Mouse (Mus musculus) CH12.LX (cell line): ENCODE data around the gene Ggt5. TPM values are rescaled to one million over a fixed set of nuclear protein-coding genes. Genes with fewer than 3 reads are reported as not detected.

Experiments used
- DNase-seq: peaks from one replicate; pipeline ENCODE4 v3.0.0-alpha.2; 2013; ENCODE audit errors: extremely low read depth
- H3K27ac ChIP-seq: 2 replicates; pipeline ENCODE4 v1.5.1; 2012; ENCODE audit warnings: low read depth, mild to moderate bottlenecking, control low read depth, moderate library complexity; ENCODE audit not compliant: insufficient read depth
- H3K27me3 ChIP-seq: replicated peaks from 2 replicates; pipeline ENCODE3; 2012; ENCODE audit warnings: inconsistent platforms
- H3K36me3 ChIP-seq, 2 experiments: replicated peaks in 1 of 2; 2 replicates each; pipeline versions ENCODE3 to v1.6.1; 2012; ENCODE audit warnings: inconsistent platforms in 1 of 2, low read length in 1 of 2, mild to moderate bottlenecking in 1 of 2, mixed read lengths in 1 of 2, moderate library complexity in 1 of 2; ENCODE audit not compliant: control insufficient read depth in 1 of 2, insufficient read depth in 1 of 2
- H3K4me1 ChIP-seq, 2 experiments: 2 replicates each; pipeline ENCODE4 v1.6.1; 2012; ENCODE audit warnings: inconsistent platforms in 1 of 2, moderate library complexity in 1 of 2; ENCODE audit not compliant: insufficient read depth in 2 of 2, control insufficient read depth in 1 of 2
- H3K4me2 ChIP-seq: 2 replicates; pipeline ENCODE4 v1.6.1; 2012; ENCODE audit warnings: low read depth, mild to moderate bottlenecking, control low read depth; ENCODE audit not compliant: poor library complexity, insufficient read depth, severe bottlenecking
- H3K4me3 ChIP-seq, 3 experiments: fragments of 150-350 bp in 1 of 3; sonication (generic) in 1 of 3; replicated peaks in 1 of 3; 2 replicates each; pipeline versions ENCODE3 to v1.5.1; 2011 to 2012; ENCODE audit warnings: low read depth in 2 of 3, low read length in 2 of 3, mild to moderate bottlenecking in 2 of 3, moderate library complexity in 2 of 3, control low read depth in 1 of 3, improper control_type of control experiment in 1 of 3, inconsistent platforms in 1 of 3, mixed read lengths in 1 of 3; ENCODE audit not compliant: poor library complexity in 1 of 3
- H3K79me2 ChIP-seq: replicated peaks from 2 replicates; pipeline ENCODE4 v1.6.1; 2012; ENCODE audit warnings: mild to moderate bottlenecking, moderate library complexity; ENCODE audit not compliant: control insufficient read depth, poor library complexity, insufficient read depth, severe bottlenecking; ENCODE audit errors: extremely low read depth
- H3K9ac ChIP-seq: 2 replicates; pipeline ENCODE4 v1.6.1; 2012; ENCODE audit warnings: low read depth, mild to moderate bottlenecking, control low read depth, moderate library complexity; ENCODE audit not compliant: insufficient read depth
- H3K9me3 ChIP-seq: replicated peaks from 2 replicates; pipeline ENCODE3; 2012; ENCODE audit warnings: low read length, inconsistent platforms, mixed read lengths
- CHD1 ChIP-seq: IDR thresholded peaks from 2 replicates; pipeline ENCODE4 v1.6.1; 2012; ENCODE audit warnings: low read depth, low read length, improper control_type of control experiment, inconsistent platforms
- CHD2 ChIP-seq: IDR thresholded peaks from 2 replicates; pipeline ENCODE4 v1.6.1; 2011; ENCODE audit warnings: low read length, improper control_type of control experiment
- CTCF ChIP-seq, 2 experiments: IDR thresholded peaks in 1 of 2; conservative IDR thresholded peaks in 1 of 2; 2 replicates each; pipeline ENCODE4 v1.5.1; 2011 to 2012; ENCODE audit warnings: low read depth in 2 of 2, low read length in 2 of 2, improper control_type of control experiment in 1 of 2, inconsistent platforms in 1 of 2, mild to moderate bottlenecking in 1 of 2, moderate library complexity in 1 of 2
- ETS1 ChIP-seq: conservative IDR thresholded peaks from 2 replicates; pipeline ENCODE4 v1.6.1; 2012; ENCODE audit warnings: low read depth, mild to moderate bottlenecking, inconsistent platforms, low read length, improper control_type of control experiment, moderate library complexity
- HCFC1 ChIP-seq: IDR thresholded peaks from 2 replicates; pipeline ENCODE4 v1.6.1; 2012; ENCODE audit warnings: low read depth, mild to moderate bottlenecking, inconsistent platforms, low read length, improper control_type of control experiment
- IRF4 ChIP-seq: IDR thresholded peaks from 2 replicates; pipeline ENCODE4 v1.6.1; 2014; ENCODE audit warnings: low read depth, mild to moderate bottlenecking, inconsistent platforms, low read length, improper control_type of control experiment
- JUN ChIP-seq: IDR thresholded peaks from 2 replicates; pipeline ENCODE4 v1.6.1; 2011; ENCODE audit warnings: low read depth, mild to moderate bottlenecking, low read length, improper control_type of control experiment, moderate library complexity; ENCODE audit not compliant: insufficient read depth
- MAX ChIP-seq: IDR thresholded peaks from 2 replicates; pipeline ENCODE4 v1.6.1; 2011; ENCODE audit warnings: low read length, improper control_type of control experiment
- MAZ ChIP-seq: IDR thresholded peaks from 2 replicates; pipeline ENCODE4 v1.6.1; 2012; ENCODE audit warnings: low read depth, mild to moderate bottlenecking, inconsistent platforms, low read length, improper control_type of control experiment, moderate library complexity
- RCOR1 ChIP-seq: conservative IDR thresholded peaks from 2 replicates; pipeline ENCODE4 v1.6.1; 2012; ENCODE audit warnings: low read depth, mild to moderate bottlenecking, inconsistent platforms, low read length, improper control_type of control experiment
- SMC3 ChIP-seq: IDR thresholded peaks from 2 replicates; pipeline ENCODE4 v1.6.1; 2011; ENCODE audit warnings: low read depth, low read length, improper control_type of control experiment
- TBP ChIP-seq: conservative IDR thresholded peaks from 2 replicates; pipeline ENCODE4 v1.6.1; 2011; ENCODE audit warnings: low read depth, low read length, improper control_type of control experiment
- TCF12 ChIP-seq: IDR thresholded peaks from 2 replicates; pipeline ENCODE4 v1.6.1; 2014; ENCODE audit warnings: low read depth, mild to moderate bottlenecking, inconsistent platforms, low read length, improper control_type of control experiment
- UBTF ChIP-seq: IDR thresholded peaks from 2 replicates; pipeline ENCODE4 v1.6.1; 2012; ENCODE audit warnings: low read depth, mild to moderate bottlenecking, inconsistent platforms, low read length, improper control_type of control experiment, moderate library complexity
- USF2 ChIP-seq: conservative IDR thresholded peaks from 2 replicates; pipeline ENCODE4 v1.6.1; 2011; ENCODE audit warnings: low read depth, low read length, improper control_type of control experiment
- ZKSCAN1 ChIP-seq: IDR thresholded peaks from 2 replicates; pipeline ENCODE4 v1.6.1; 2012; ENCODE audit warnings: low read depth, inconsistent platforms, low read length, improper control_type of control experiment, borderline replicate concordance
- ZMIZ1 ChIP-seq: IDR thresholded peaks from 2 replicates; pipeline ENCODE4 v1.6.1; 2012; ENCODE audit warnings: low read depth, mild to moderate bottlenecking, inconsistent platforms, low read length, improper control_type of control experiment
- ZNF384 ChIP-seq: IDR thresholded peaks from 2 replicates; pipeline ENCODE4 v1.6.1; 2012; ENCODE audit warnings: low read depth, low read length, improper control_type of control experiment, inconsistent platforms
- dilution Hi-C: fragments of 300-500 bp; cut with MboI; formaldehyde crosslinking; loops from 2 replicates; pipeline ENCODE4 v1.14.3; 2020; ENCODE audit warnings: low sequenced_read_pairs; ENCODE audit not compliant: extremely low pct_unique_long_range_greater_than_20kb, extremely low pct_ligation_motif_present
- in situ Hi-C: fragments of 300-500 bp; cut with MboI; formaldehyde crosslinking; loops from 3 replicates; pipeline ENCODE4 v1.14.3; 2019; ENCODE audit warnings: low sequenced_read_pairs, low pct_ligation_motif_present, low pct_unique_long_range_greater_than_20kb, mixed read lengths
- polyA plus RNA-seq: library from polyadenylated mRNA; unstranded; fragments of >175 nt; gene quantifications from 2 replicates; pipeline ENCODE4 v1.2.1, GENCODE M21; 2012; ENCODE audit warnings: low read depth; ENCODE audit not compliant: insufficient read length
- total RNA-seq, 2 experiments: library from RNA; depleted of rRNA; stranded (reverse); fragments of 300-350 nt in 1 of 2; fragments of >200 nt in 1 of 2; gene quantifications; 2 replicates each; pipeline ENCODE4 v1.2.3; 2012 to 2014

Ggt5 gene
- total and polyA plus RNA-seq, 3 experiments = not detected

DNA sequence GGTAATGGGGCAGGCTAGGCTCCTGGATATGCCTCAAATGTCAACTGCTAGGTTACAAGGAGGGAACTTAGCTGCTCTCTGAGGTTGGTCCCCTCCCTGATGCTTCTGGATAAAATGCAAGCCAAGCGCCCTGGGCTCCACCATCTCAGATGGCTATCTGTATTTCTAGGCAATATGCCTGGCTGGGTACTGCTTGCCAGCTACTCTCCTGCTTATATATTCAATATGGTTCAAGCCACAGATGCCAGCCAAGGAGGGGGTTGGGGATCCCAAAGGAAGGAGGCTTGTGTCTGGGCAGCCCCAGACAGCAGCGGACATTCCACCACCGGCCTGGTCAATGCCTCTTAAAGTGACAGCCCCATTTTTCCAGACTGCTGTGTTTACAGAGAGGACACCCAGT lies 30.6 kb upstream of the Ggt5 start:
- no peak overlapping the region for H3K9ac ChIP-seq
- no peaks in the 10 kb centered on the region for H3K79me2 ChIP-seq
- H3K4me3 ChIP-seq = no peak overlapping the region
- H3K27me3 ChIP-seq = peaks cover 20% of the 10 kb centered on the region
- H3K27ac ChIP-seq = no peak overlapping the region
- DNase-seq = no peak
- in situ Hi-C loops = no loop called here
- H3K4me2 ChIP-seq = no peak overlapping the region
- H3K9me3 ChIP-seq = no peaks in the 10 kb centered on the region
- dilution Hi-C loops = no loop called here
- H3K4me1 ChIP-seq = peaks cover 14 to 28% of the 10 kb centered on the region in 2 experiments
- no peaks in the 10 kb centered on the region for H3K36me3 ChIP-seq
- TF ChIP-seq HCFC1 (no peak), TBP (no peak), UBTF (no peak), ZKSCAN1 (no peak), TCF12 (no peak), RCOR1 (no peak), CHD1 (no peak), MAZ (no peak), ETS1 (no peak)

DNA sequence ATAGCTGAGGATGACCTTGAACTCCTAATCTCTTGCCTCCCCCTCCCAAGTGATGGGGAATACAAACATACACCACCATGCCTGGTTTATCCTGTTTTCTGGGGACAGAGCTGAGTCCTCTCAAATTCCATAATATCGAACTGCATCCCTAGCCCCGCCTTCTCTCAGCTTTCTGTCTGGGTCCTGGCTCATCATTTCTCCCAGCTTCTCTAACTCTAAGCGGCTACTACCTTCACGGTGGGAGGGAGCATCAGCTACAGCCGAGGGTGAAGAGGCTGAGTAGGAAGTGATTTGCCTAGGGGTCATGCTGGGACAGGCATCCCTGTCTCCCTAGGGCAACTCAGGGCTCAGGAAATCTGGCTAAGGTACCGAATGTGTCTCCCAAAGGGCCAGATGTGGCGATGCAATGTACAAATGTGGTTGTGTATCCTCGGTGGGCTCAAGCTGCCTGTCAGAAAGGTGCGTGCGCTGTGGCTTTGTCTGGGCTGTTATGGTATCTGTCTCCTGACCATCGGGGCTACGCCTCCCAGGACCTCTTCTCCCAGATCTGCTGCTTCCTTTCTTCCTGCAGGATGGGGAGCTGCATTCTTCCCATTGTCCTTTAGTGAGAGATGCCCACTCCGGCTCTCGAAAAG lies 30.0 kb upstream of the Ggt5 start:
- dilution Hi-C loops = no loop called here
- in situ Hi-C loops = no loop called here
- Histone ChIP-seq H3K27me3 (peaks cover 20% of the 10 kb centered on the region), H3K4me2 (peak overlapping the region; percentile 48), H3K79me2 (no peaks in the 10 kb centered on the region), H3K9me3 (no peaks in the 10 kb centered on the region), H3K4me3 (no peak overlapping the region), H3K4me1 (peaks cover 14 to 25% of the 10 kb centered on the region in 2 experiments), H3K27ac (no peak overlapping the region), H3K36me3 (no peaks in the 10 kb centered on the region), H3K9ac (no peak overlapping the region)
- DNase-seq = no peak
- TF ChIP-seq JUN = no peak

DNA sequence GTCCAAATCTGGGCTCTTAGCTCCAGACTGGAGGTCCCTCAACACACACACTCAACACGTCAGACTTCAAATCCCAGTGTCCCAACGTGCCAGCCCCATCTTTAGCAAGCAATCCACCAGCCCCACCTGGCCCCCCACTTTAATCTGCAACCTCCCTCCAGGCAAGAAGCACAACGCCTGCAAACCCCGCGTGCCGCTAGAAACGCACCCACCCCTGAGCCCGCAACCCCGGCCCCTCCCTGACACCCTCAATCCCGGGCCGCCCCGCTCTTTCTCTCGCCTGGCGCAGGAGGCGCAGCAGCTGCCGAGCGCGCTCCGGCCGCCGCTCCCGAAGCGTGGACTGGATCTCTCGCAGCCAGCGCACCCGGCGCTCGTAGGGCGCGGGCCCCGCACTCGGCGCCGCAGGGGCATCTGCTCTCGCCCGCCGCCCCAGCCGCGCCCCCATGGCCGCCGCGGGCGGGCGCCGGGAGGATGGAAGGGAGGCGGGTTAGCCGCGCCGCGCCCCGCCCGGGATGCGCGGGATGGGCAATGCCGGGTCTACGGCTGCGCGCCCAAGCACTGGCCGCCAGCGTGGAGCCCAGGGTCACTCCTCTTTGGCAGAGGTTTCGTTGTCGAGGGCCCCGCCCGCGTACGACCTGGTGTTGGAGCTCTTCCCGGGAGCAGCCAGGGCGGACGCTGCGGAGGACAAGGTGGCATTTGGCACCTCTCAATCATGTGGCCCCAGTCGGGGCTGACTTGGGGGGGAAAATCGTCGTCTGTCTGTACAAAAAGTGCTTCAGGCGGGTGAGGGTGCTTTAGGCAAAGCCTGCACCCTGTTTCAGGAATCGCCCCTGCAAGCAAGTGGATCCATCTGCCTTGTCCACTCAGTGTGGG lies 29.2 kb upstream of the Ggt5 start, which contains the start of gene Lrrc75b:
Gene Lrrc75b, minus strand, starts transcription at position 655 of the 873 bp plus-strand sequence.
- H3K4me1 ChIP-seq = peaks cover 14 to 27% of the 10 kb centered on the region in 2 experiments
- no peaks in the 10 kb centered on the region for H3K9me3 ChIP-seq
- no peak for TF ChIP-seq ZMIZ1
- no peak for TF ChIP-seq TBP
- no peak for TF ChIP-seq ZNF384
- no peak for TF ChIP-seq IRF4
- TF ChIP-seq MAZ = no peak
- no peak for TF ChIP-seq MAX
- TF ChIP-seq SMC3 = no peak
- TF ChIP-seq CHD2 = no peak
- no peak for TF ChIP-seq USF2
- no peak for TF ChIP-seq CTCF (conservative IDR thresholded peaks at IDR 0.05 in 1 of 2, IDR thresholded peaks at IDR 0.05 in 1 of 2; ENCODE audit: low read depth in 2 of 2, low read length in 2 of 2)
- no peak for TF ChIP-seq UBTF
- DNase-seq = no peak
- H3K27me3 ChIP-seq = peaks cover 20% of the 10 kb centered on the region
- H3K4me2 ChIP-seq = peak within 1 kb of the TSS; percentile 48
- H3K27ac ChIP-seq = no peak within 1 kb of the TSS
- H3K36me3 ChIP-seq = no peaks in the 10 kb centered on the region
- H3K9ac ChIP-seq = no peak within 1 kb of the TSS
- dilution Hi-C loops (no loop called here), in situ Hi-C loops (no loop called here)
- peak within 1 kb of the TSS in 1 of 3 experiments; percentile 15 for H3K4me3 ChIP-seq
- H3K79me2 ChIP-seq = no peaks in the 10 kb centered on the region
